Mouse (Mus musculus): ENCODE results near the gene Cyth3.
A peak's percentile ranks its signal among the peaks of the same experiment; 100 is the strongest.

The Cyth3 gene

GRCm38 (mm10) chr5:143636173-143636572, 13.9 kb downstream of the Cyth3 start:
- no peak for DNase-seq

GRCm38 (mm10) chr5:143637832-143638420, 15.7 kb downstream of the Cyth3 start:
- DNase-seq = no peak

- DNase-seq = no peak
Observed at GRCm38 (mm10) chr5:143638516-143639270, 16.4 kb downstream of the Cyth3 start.

- DNase-seq = no peak
Observed at GRCm38 (mm10) chr5:143639329-143639728, 17.1 kb downstream of the Cyth3 start.

GRCm38 (mm10) chr5:143639810-143640209, 17.6 kb downstream of the Cyth3 start:
- no peak for DNase-seq

GRCm38 (mm10) chr5:143641503-143641902, 19.3 kb downstream of the Cyth3 start:
- DNase-seq = no peak

GRCm38 (mm10) chr5:143642262-143642831, 20.1 kb downstream of the Cyth3 start:
- DNase-seq = no peak

GRCm38 (mm10) chr5:143645976-143646375, 23.7 kb downstream of the Cyth3 start:
- no peak for DNase-seq

GRCm38 (mm10) chr5:143647412-143647811, 25.2 kb downstream of the Cyth3 start:
- no peak for DNase-seq

GRCm38 (mm10) chr5:143648058-143648457, 25.8 kb downstream of the Cyth3 start:
- no peak for DNase-seq

GRCm38 (mm10) chr5:143649168-143649567, 26.9 kb downstream of the Cyth3 start:
- no peak for DNase-seq

- no peak for DNase-seq
Observed at GRCm38 (mm10) chr5:143651855-143652631, 29.8 kb downstream of the Cyth3 start.

GRCm38 (mm10) chr5:143653497-143653896, 31.2 kb downstream of the Cyth3 start:
- DNase-seq = no peak

- DNase-seq = no peak
Observed at GRCm38 (mm10) chr5:143654670-143655510, 32.6 kb downstream of the Cyth3 start.

- DNase-seq = no peak
Observed at GRCm38 (mm10) chr5:143655511-143655943, 33.3 kb downstream of the Cyth3 start.

- peak; percentile 44 for DNase-seq
Observed at GRCm38 (mm10) chr5:143656708-143657245, 34.5 kb downstream of the Cyth3 start.

- DNase-seq = no peak
Observed at GRCm38 (mm10) chr5:143659021-143659523, 36.8 kb downstream of the Cyth3 start.

- DNase-seq = no peak
Observed at GRCm38 (mm10) chr5:143663074-143663687, 40.9 kb downstream of the Cyth3 start.

- DNase-seq = no peak
Observed at GRCm38 (mm10) chr5:143665561-143665960, 43.3 kb downstream of the Cyth3 start.

GRCm38 (mm10) chr5:143666015-143666414, 43.8 kb downstream of the Cyth3 start:
- DNase-seq = no peak

GRCm38 (mm10) chr5:143668884-143669283, 46.6 kb downstream of the Cyth3 start:
- DNase-seq = no peak
